Mouse (Mus musculus): ENCODE results near the gene Ift172.
"Not testable (repeated sequence)": the region's sequence is repeated elsewhere in the genome, so short reads cannot be mapped to it uniquely, and the experiment has no call there.

Ift172 gene

DNA sequence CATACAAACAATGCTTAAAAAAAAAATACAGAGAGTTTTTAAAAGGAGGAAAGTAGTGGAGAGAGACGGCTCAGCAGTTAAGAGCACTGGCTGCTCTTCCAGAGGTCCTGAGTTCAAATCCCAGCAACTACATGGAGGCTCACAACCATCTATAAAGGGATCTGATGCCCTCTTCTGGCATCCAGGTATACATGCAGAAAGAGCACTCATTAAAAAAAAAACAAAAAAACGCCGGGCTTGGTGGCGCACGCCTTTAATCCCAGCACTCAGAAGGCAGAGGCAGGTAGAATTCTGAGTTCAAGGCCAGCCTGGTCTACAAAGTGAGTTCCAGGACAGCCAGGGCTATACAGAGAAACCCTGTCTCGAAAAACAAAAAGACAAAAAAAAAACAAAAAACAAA, 74.4 kb downstream of the Ift172 start:
- not testable (repeated sequence) for DNase-seq (ENCODE audit: low read depth)

DNA sequence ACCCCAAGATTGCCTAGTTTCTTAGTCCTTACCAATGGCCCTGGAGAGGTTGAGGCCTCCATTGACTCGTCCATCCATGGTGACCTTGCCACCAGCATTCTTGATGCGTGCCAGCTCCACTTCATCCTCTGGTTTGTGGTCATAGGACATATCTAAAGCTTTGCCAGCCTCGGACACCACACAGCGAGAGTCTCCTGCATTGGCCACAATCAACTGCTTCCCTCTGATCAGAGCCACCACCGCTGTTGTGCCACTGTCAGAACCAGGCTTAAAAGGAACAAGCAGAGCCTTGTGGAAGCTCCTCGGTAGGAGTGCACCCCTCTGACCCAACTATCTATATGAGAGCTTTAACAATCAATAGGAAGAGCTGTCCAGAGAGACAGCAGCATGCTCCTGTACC, 86.5 kb downstream of the Ift172 start:
- no peak for DNase-seq (ENCODE audit: low read depth)

DNA sequence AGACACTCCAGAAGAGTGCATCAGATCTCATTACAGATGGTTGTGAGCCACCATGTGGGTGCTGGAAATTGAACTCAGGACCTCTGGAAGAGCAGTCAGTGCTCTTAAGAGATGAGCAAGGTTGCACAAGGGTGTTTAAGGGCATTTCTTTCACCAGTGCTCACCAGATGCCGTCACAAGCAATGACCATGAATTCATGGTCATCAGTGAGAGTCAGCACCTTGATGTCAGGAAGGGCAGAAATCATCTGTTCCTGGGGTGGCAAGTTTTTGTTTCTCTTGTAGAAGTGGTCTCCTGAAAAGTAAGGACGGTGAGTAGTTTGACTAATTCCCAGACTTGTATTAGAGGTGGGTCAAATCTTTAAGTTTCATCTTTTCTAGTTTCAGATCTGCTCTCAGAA, 87.0 kb downstream of the Ift172 start:
- no peak for DNase-seq (ENCODE audit: low read depth)
